Mouse (Mus musculus) liver, embryonic 15.5 days (tissue): ENCODE results near the gene Gm43064. TPM values are rescaled to one million over a fixed set of nuclear protein-coding genes. Genes with fewer than 3 reads are reported as not detected.

ENCODE experiments used
- ATAC-seq: fragments of 200-750 bp; cut with Nextera tagmentation; 2 replicates; pipeline ENCODE4 v1.8.0; 2017; ENCODE audit warnings: moderate number of reproducible peaks, mild to moderate bottlenecking, moderate library complexity; ENCODE audit not compliant: insufficient read depth
- H3K27ac ChIP-seq: fragments of 300-500 bp; sonication (generic); replicated peaks from 2 replicates; pipeline ENCODE4 v1.5.1; 2015; ENCODE audit warnings: mild to moderate bottlenecking, inconsistent platforms
- H3K27me3 ChIP-seq: fragments of 300-500 bp; sonication (generic); 2 replicates; pipeline ENCODE4 v1.6.1; 2015; ENCODE audit warnings: mild to moderate bottlenecking, inconsistent platforms
- H3K36me3 ChIP-seq: fragments of 300-500 bp; sonication (generic); replicated peaks from 2 replicates; pipeline ENCODE4 v1.6.1; 2015; ENCODE audit warnings: moderate library complexity, mild to moderate bottlenecking, inconsistent platforms
- H3K4me1 ChIP-seq: fragments of 300-500 bp; sonication (generic); replicated peaks from 2 replicates; pipeline ENCODE4 v1.6.1; 2015; ENCODE audit warnings: inconsistent platforms
- H3K4me2 ChIP-seq: fragments of 300-500 bp; sonication (generic); 2 replicates; pipeline ENCODE4 v1.6.1; 2015; ENCODE audit warnings: moderate library complexity, mild to moderate bottlenecking, inconsistent platforms
- H3K4me3 ChIP-seq: fragments of 300-500 bp; sonication (generic); replicated peaks from 2 replicates; pipeline ENCODE4 v1.5.1; 2015; ENCODE audit warnings: mild to moderate bottlenecking, inconsistent platforms
- H3K9ac ChIP-seq: fragments of 300-500 bp; sonication (generic); 2 replicates; pipeline ENCODE4 v1.6.1; 2015; ENCODE audit warnings: moderate library complexity, mild to moderate bottlenecking, inconsistent platforms
- H3K9me3 ChIP-seq: fragments of 300-500 bp; sonication (generic); replicated peaks from 2 replicates; pipeline ENCODE4 v1.6.1; 2016; ENCODE audit warnings: inconsistent platforms
- WGBS: fragments of 180-500 bp; shearing (Covaris S2); methylation state at CpG from one replicate; pipeline ENCODE4 v1.1.7; 2015; ENCODE audit warnings: mixed read lengths; ENCODE audit not compliant: insufficient replicate concordance; 5-methylcytosine and 5-hydroxymethylcytosine counted together
- polyA plus RNA-seq: library from polyadenylated mRNA; unstranded; fragments of >200 nt; fragmentation: Nextera tagmentation; extraction: Ambion mirVana; gene quantifications from 2 replicates; pipeline ENCODE4 v1.2.1, GENCODE M21; 2015

Gm43064 gene
- polyA plus RNA-seq, result 1.1 and 1.2 TPM in 2 replicates

- H3K4me1 ChIP-seq, result peaks cover 60% of the 10 kb centered on the region
- peak within 1 kb of the TSS; percentile 70 for H3K4me2 ChIP-seq
- H3K36me3 ChIP-seq, result peaks cover 52% of the 10 kb centered on the region
- WGBS, result under 1% methylated on average over 68 of the region's 70 CpGs
- peak within 1 kb of the TSS; percentile 90 for H3K9ac ChIP-seq
- peak within 1 kb of the TSS; percentile 89 for H3K4me3 ChIP-seq
- no peaks in the 10 kb centered on the region for H3K27me3 ChIP-seq
- peak; percentile 88 for ATAC-seq
- H3K27ac ChIP-seq, result peak within 1 kb of the TSS; percentile 98
- no peaks in the 10 kb centered on the region for H3K9me3 ChIP-seq
Measured at GRCm38 (mm10) chr3:103808891-103809798, at the start of gene Gm43064, which contains the start of the genes Dclre1b and Ap4b1. Gene Gm43064, plus strand, starts transcription at chr3:103809573. Gene Dclre1b, minus strand, starts transcription at chr3:103809444. Gene Ap4b1, plus strand, starts transcription at chr3:103809520.

DNA sequence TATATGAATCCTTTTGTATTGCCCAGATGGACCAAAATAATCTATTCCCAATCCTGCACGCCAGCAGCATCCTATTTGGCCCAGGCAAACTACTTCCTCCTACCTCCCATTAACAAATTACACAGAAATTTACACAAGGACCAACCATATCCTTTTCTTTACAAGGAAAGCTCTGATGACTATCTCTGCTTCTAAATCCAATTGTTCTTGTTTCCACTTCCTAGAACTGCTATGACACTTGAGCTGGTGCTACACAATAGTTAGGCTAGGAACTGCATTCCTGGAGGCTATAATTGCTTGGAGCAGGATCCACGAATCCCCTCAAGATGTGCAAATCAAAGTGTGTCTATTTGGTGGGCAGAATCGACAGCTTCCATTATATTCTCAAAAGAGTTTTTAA is 42.6 kb upstream of the Gm43064 start:
- Histone ChIP-seq H3K4me2 (no peak overlapping the region), H3K4me3 (no peak overlapping the region), H3K36me3 (peaks cover 92% of the 10 kb centered on the region), H3K27me3 (no peaks in the 10 kb centered on the region), H3K9me3 (no peaks in the 10 kb centered on the region), H3K27ac (no peak overlapping the region), H3K9ac (no peak overlapping the region), H3K4me1 (peaks cover 9% of the 10 kb centered on the region; the same call in 1 of the 2 replicates)
- no peak for ATAC-seq
- WGBS, result 76% methylated on average over 3 of the region's 3 CpGs

- Histone ChIP-seq H3K27me3 (no peaks in the 10 kb centered on the region), H3K9me3 (no peaks in the 10 kb centered on the region), H3K36me3 (peaks cover 91% of the 10 kb centered on the region), H3K4me2 (no peak overlapping the region), H3K27ac (no peak overlapping the region), H3K9ac (no peak overlapping the region), H3K4me3 (no peak overlapping the region), H3K4me1 (peaks cover 22% of the 10 kb centered on the region)
- WGBS, result 75% methylated on average over 9 of the region's 9 CpGs
- no peak for ATAC-seq
Measured at GRCm38 (mm10) chr3:103771531-103772130, 37.7 kb upstream of the Gm43064 start.

DNA sequence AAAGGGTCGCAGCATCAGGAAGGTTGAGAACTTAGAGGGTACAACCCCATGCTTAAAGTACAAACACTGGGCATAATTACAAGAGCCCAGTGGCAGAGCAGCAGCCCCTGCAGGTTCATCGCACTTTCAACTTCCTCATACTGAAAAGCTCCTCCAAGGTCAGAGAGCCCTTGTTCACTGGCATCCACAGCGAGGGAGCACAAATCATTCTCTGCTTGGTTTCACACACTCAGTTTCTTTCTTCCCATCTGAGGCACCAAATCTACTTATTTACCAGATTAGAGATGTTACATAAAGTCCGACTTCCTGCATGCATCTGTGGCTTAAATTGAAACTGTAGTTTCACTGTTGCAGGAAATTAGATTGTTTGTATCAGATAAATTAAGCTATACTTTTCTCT is 36.5 kb upstream of the Gm43064 start:
- Histone ChIP-seq H3K4me3 (no peak overlapping the region), H3K9ac (no peak overlapping the region), H3K36me3 (peaks cover 94% of the 10 kb centered on the region), H3K4me1 (peaks cover 28% of the 10 kb centered on the region), H3K4me2 (no peak overlapping the region), H3K27me3 (no peaks in the 10 kb centered on the region), H3K27ac (no peak overlapping the region), H3K9me3 (no peaks in the 10 kb centered on the region)
- ATAC-seq, result no peak
- 48% methylated on average over 4 of the region's 4 CpGs for WGBS

DNA sequence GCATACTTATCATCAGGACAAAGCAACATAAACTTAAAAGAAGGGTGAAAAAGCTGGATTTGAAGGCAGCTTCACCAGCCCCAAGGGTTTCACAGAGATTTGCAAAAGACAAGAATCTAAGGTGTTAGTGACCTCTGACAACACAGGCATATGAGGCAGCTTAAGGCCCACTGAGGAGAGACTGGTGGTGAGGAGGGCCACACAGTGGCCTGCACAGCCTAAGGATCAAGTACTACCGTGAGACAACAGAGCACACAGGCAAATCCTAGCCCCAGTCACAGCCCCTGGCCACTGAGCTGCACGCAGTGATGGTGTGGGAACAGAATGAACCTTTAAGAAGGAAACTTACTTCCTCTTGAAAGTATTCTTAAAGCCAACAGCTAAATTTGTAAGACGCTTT is 35.9 kb upstream of the Gm43064 start:
- no peak overlapping the region for H3K4me3 ChIP-seq
- H3K36me3 ChIP-seq, result peaks cover 94% of the 10 kb centered on the region
- peaks cover 24% of the 10 kb centered on the region for H3K4me1 ChIP-seq
- H3K27ac ChIP-seq, result no peak overlapping the region
- no peak for ATAC-seq
- H3K9me3 ChIP-seq, result no peaks in the 10 kb centered on the region
- H3K9ac ChIP-seq, result no peak overlapping the region
- no peaks in the 10 kb centered on the region for H3K27me3 ChIP-seq
- WGBS, result 65% methylated on average over 3 of the region's 3 CpGs
- H3K4me2 ChIP-seq, result no peak overlapping the region

DNA sequence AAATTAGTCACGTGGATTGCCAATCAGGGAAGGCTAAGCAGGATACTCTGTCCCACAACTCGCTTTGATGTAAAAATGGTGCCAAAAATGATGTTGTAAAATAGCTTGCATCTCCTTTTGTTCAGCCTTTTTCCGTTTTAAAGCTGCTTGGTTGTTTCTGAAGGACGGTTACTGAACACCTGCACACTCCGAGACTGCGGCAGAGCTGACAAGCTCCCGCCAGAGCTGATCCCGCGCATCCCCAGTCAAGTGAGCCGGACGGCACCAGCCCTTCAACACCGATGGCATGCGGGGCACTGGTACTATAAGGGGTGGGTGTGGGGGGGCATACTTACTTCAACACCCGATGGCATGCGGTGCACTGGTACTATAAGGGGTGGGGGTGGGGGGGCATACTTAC is 35.4 kb upstream of the Gm43064 start:
- peaks cover 92% of the 10 kb centered on the region for H3K36me3 ChIP-seq
- WGBS, result 88% methylated on average over 15 of the region's 15 CpGs

GRCm38 (mm10) chr3:103777940-103778339 is 31.4 kb upstream of the Gm43064 start:
- Histone ChIP-seq H3K4me1 (peaks cover 48% of the 10 kb centered on the region), H3K36me3 (peaks cover 67% of the 10 kb centered on the region)

More for the DNA sequence above, 35.4 kb upstream of the Gm43064 start:
- no peaks in the 10 kb centered on the region for H3K9me3 ChIP-seq
- H3K27ac ChIP-seq, result no peak overlapping the region
- no peaks in the 10 kb centered on the region for H3K27me3 ChIP-seq
- no peak overlapping the region for H3K4me2 ChIP-seq
- no peak for ATAC-seq
- H3K9ac ChIP-seq, result no peak overlapping the region
- peaks cover 27% of the 10 kb centered on the region for H3K4me1 ChIP-seq
- no peak overlapping the region for H3K4me3 ChIP-seq

DNA sequence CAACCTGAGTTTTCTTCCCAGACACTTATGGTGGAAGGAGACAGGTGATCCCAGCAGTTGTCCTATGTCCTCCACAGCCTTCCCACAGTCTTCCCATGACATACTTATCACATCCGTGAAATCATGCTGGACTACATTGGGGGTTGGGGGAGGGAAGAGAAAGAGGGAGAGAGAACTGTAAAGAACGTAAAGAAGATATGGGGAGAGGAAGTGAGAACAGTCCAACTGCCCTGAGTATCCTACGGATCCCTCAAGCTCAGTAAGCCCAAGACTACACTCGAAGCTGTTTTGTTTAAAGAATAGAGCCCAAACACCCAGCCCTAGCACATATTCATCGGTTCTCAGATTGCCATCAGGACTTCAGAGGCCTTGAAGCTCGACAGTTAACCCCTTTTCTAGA is 30.7 kb upstream of the Gm43064 start:
- Histone ChIP-seq H3K27me3 (no peaks in the 10 kb centered on the region), H3K27ac (no peak overlapping the region), H3K9me3 (no peaks in the 10 kb centered on the region), H3K4me1 (peaks cover 49% of the 10 kb centered on the region), H3K36me3 (peaks cover 63% of the 10 kb centered on the region), H3K4me2 (no peak overlapping the region), H3K9ac (no peak overlapping the region), H3K4me3 (no peak overlapping the region)
- no peak for ATAC-seq
- 61% methylated on average over 6 of the region's 6 CpGs for WGBS

More at GRCm38 (mm10) chr3:103777940-103778339, 31.4 kb upstream of the Gm43064 start:
- H3K9me3 ChIP-seq, result no peaks in the 10 kb centered on the region
- H3K4me3 ChIP-seq, result no peak overlapping the region
- no peak overlapping the region for H3K4me2 ChIP-seq
- no peak overlapping the region for H3K9ac ChIP-seq
- WGBS, result 76% methylated on average over 11 of the region's 11 CpGs
- H3K27me3 ChIP-seq, result no peaks in the 10 kb centered on the region
- no peak for ATAC-seq
- no peak overlapping the region for H3K27ac ChIP-seq

DNA sequence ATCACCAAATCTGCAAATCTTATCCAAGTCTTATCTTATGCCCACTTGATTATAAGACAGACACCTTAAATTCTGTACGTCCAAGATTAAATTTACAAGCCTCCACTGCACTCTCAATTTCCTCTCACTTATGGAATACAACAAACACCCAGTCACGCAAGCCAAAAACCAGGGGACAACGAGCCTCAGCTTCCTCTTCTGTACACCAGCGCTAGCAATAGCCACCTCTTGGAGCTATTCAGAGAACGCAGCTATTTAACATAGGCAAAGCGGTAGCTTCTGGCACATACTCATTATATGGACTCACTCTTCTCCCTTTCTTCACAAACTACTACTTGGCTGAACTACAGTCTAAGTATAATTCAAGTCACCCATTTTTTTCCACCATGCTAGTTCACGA is 30.2 kb upstream of the Gm43064 start:
- Histone ChIP-seq H3K4me3 (no peak overlapping the region), H3K9me3 (no peaks in the 10 kb centered on the region), H3K36me3 (peaks cover 63% of the 10 kb centered on the region), H3K4me1 (peaks cover 51% of the 10 kb centered on the region), H3K27ac (no peak overlapping the region), H3K4me2 (no peak overlapping the region), H3K27me3 (no peaks in the 10 kb centered on the region), H3K9ac (no peak overlapping the region)
- 53% methylated on average over 7 of the region's 7 CpGs for WGBS
- ATAC-seq, result no peak

- ATAC-seq, result no peak
- Histone ChIP-seq H3K27me3 (no peaks in the 10 kb centered on the region), H3K9ac (no peak overlapping the region), H3K4me2 (no peak overlapping the region), H3K4me1 (peaks cover 61% of the 10 kb centered on the region), H3K9me3 (no peaks in the 10 kb centered on the region), H3K4me3 (no peak overlapping the region), H3K27ac (no peak overlapping the region), H3K36me3 (peaks cover 58% of the 10 kb centered on the region)
- 69% methylated on average over 3 of the region's 3 CpGs for WGBS
Measured at GRCm38 (mm10) chr3:103780271-103780670, 29.1 kb upstream of the Gm43064 start.

GRCm38 (mm10) chr3:103780777-103781176 is 28.6 kb upstream of the Gm43064 start:
- H3K4me3 ChIP-seq, result no peak overlapping the region
- no peak overlapping the region for H3K9ac ChIP-seq
- H3K27ac ChIP-seq, result no peak overlapping the region
- ATAC-seq, result no peak
- no peak overlapping the region for H3K4me2 ChIP-seq
- H3K4me1 ChIP-seq, result peaks cover 66% of the 10 kb centered on the region
- peaks cover 54% of the 10 kb centered on the region for H3K36me3 ChIP-seq
- H3K9me3 ChIP-seq, result no peaks in the 10 kb centered on the region
- 71% methylated on average over 5 of the region's 5 CpGs for WGBS
- no peaks in the 10 kb centered on the region for H3K27me3 ChIP-seq
